Mouse (Mus musculus) kidney, adult 8-10 months (tissue): ENCODE results near the gene Gm4981.
"Not testable (repeated sequence)": the region's sequence is repeated elsewhere in the genome, so short reads cannot be mapped to it uniquely, and the experiment has no call there.

Experiments
- DNase-seq, 2 experiments: peaks; one replicate each; pipeline ENCODE4 v3.0.0; 2022

Gene Gm4981

GRCm38 (mm10) chr10:58236613-58237012 lies at the start of gene Gm4981:
TSS of gene Gm4981 (minus strand) at chr10:58236701.
- no peak for DNase-seq

GRCm38 (mm10) chr10:58282238-58282637 lies 45.7 kb upstream of the Gm4981 start:
- DNase-seq = no peak

GRCm38 (mm10) chr10:58258466-58258865 lies 22.0 kb upstream of the Gm4981 start:
- DNase-seq = no peak

- peak in 1 of 2 experiments; percentile 15 for DNase-seq
These were observed 19.5 kb upstream of the Gm4981 start for GRCm38 (mm10) chr10:58255954-58256353.

- DNase-seq = peak; percentile 92 to 94
These were observed 18.9 kb upstream of the Gm4981 start, which contains the start of gene Gcc2 for GRCm38 (mm10) chr10:58255213-58255892. TSS of gene Gcc2 (plus strand) at chr10:58255497.

- peak in 1 of 2 experiments; percentile 8 for DNase-seq
These were observed 18.2 kb upstream of the Gm4981 start for GRCm38 (mm10) chr10:58254635-58255175.

- DNase-seq = no peak
These were observed 13.0 kb upstream of the Gm4981 start for GRCm38 (mm10) chr10:58249535-58249934.

GRCm38 (mm10) chr10:58238984-58239740 lies 2.7 kb upstream of the Gm4981 start:
- DNase-seq = peak in 1 of 2 experiments; percentile 58

GRCm38 (mm10) chr10:58234985-58235384 lies 1.5 kb downstream of the Gm4981 start:
- not testable (repeated sequence) for DNase-seq

- not testable (repeated sequence) for DNase-seq
These were observed 2.8 kb downstream of the Gm4981 start for GRCm38 (mm10) chr10:58233740-58234121.

- not testable (repeated sequence) for DNase-seq
These were observed 3.3 kb downstream of the Gm4981 start for GRCm38 (mm10) chr10:58233054-58233739.

- DNase-seq = not testable (repeated sequence)
These were observed 3.9 kb downstream of the Gm4981 start, which contains the start of gene Duxf3 for GRCm38 (mm10) chr10:58232641-58232969. TSS of gene Duxf3 (minus strand) at chr10:58232675.

GRCm38 (mm10) chr10:58231779-58232640 lies 4.5 kb downstream of the Gm4981 start:
- peak; percentile 59 to 66 for DNase-seq

- not testable (repeated sequence) for DNase-seq
These were observed 5.4 kb downstream of the Gm4981 start for GRCm38 (mm10) chr10:58231088-58231487.

- DNase-seq = not testable (repeated sequence)
These were observed 6.5 kb downstream of the Gm4981 start for GRCm38 (mm10) chr10:58230021-58230420.

- DNase-seq = not testable (repeated sequence)
These were observed 8.7 kb downstream of the Gm4981 start for GRCm38 (mm10) chr10:58227798-58228197.

GRCm38 (mm10) chr10:58226357-58226756 lies 10.1 kb downstream of the Gm4981 start:
- DNase-seq = not testable (repeated sequence)

- DNase-seq = not testable (repeated sequence)
These were observed 11.4 kb downstream of the Gm4981 start, which contains the start of gene AW822073 for GRCm38 (mm10) chr10:58224827-58225785. TSS of gene AW822073 (minus strand) at chr10:58224930.

- DNase-seq = peak in 1 of 2 experiments; percentile 66
These were observed 12.3 kb downstream of the Gm4981 start for GRCm38 (mm10) chr10:58223972-58224805.

- DNase-seq = not testable (repeated sequence)
These were observed 13.3 kb downstream of the Gm4981 start for GRCm38 (mm10) chr10:58223161-58223560.
